Mouse (Mus musculus) limb, embryonic 10.5 days (tissue): ENCODE data around the gene Lancl1. TPM values are rescaled to one million over a fixed set of nuclear protein-coding genes. Genes with fewer than 3 reads are reported as not detected.

Experiments
- DNase-seq: peaks from one replicate; pipeline ENCODE4 v3.0.0-alpha.2; 2017; ENCODE audit warnings: low spot score
- H3K27ac ChIP-seq: fragments of 300-500 bp; sonication (generic); 2 replicates; pipeline ENCODE4 v1.5.1; 2016; ENCODE audit warnings: mild to moderate bottlenecking
- H3K27me3 ChIP-seq: fragments of 300-500 bp; sonication (generic); 2 replicates; pipeline ENCODE4 v1.6.1; 2016; ENCODE audit warnings: low read depth, mild to moderate bottlenecking; ENCODE audit not compliant: poor library complexity, severe bottlenecking
- H3K36me3 ChIP-seq: fragments of 300-500 bp; sonication (generic); 2 replicates; pipeline ENCODE4 v1.6.1; 2016; ENCODE audit warnings: mild to moderate bottlenecking, moderate library complexity
- H3K4me1 ChIP-seq: fragments of 300-500 bp; sonication (generic); 2 replicates; pipeline ENCODE4 v1.6.1; 2016
- H3K4me3 ChIP-seq: fragments of 300-500 bp; sonication (generic); 2 replicates; pipeline ENCODE4 v1.5.1; 2016; ENCODE audit warnings: mild to moderate bottlenecking, moderate library complexity
- H3K9me3 ChIP-seq: fragments of 300-500 bp; sonication (generic); replicated peaks from 2 replicates; pipeline ENCODE4 v1.6.1; 2016; ENCODE audit warnings: mild to moderate bottlenecking
- WGBS: fragments of 180-500 bp; shearing (Covaris S2); methylation state at CpG from one replicate; pipeline ENCODE4 v1.1.7; 2016; 5-methylcytosine and 5-hydroxymethylcytosine counted together
- polyA plus RNA-seq: library from polyadenylated mRNA; unstranded; fragments of >200 nt; fragmentation: Nextera tagmentation; extraction: Ambion mirVana; gene quantifications from 2 replicates; pipeline ENCODE4 v1.2.1, GENCODE M21; 2016

Lancl1 gene
- polyA plus RNA-seq, 1 experiment from 2014 or later = 84.3 TPM

- no peaks in the 10 kb centered on the region for H3K4me1 ChIP-seq
- no peaks in the 10 kb centered on the region for H3K27me3 ChIP-seq
- H3K9me3 ChIP-seq = no peaks in the 10 kb centered on the region
- no peaks in the 10 kb centered on the region for H3K36me3 ChIP-seq
- DNase-seq = no peak
- 88% methylated on average over 3 of the region's 3 CpGs for WGBS
- no peak overlapping the region for H3K27ac ChIP-seq
- H3K4me3 ChIP-seq = no peak overlapping the region
These were observed 81.3 kb downstream of the Lancl1 start for GRCm38 (mm10) chr1:66957361-66957760.

- H3K27ac ChIP-seq = no peak overlapping the region
- H3K27me3 ChIP-seq = no peaks in the 10 kb centered on the region
- H3K9me3 ChIP-seq = no peaks in the 10 kb centered on the region
- DNase-seq = no peak
- H3K36me3 ChIP-seq = no peaks in the 10 kb centered on the region
- no peak overlapping the region for H3K4me3 ChIP-seq
- WGBS = 91% methylated on average over 3 of the region's 3 CpGs
- no peaks in the 10 kb centered on the region for H3K4me1 ChIP-seq
These were observed 87.6 kb downstream of the Lancl1 start for GRCm38 (mm10) chr1:66951086-66951485.

Other genes with a start within 250 kb of the Lancl1 start
- gene Kansl1l, start 221.3 kb downstream of the Lancl1 start, polyA plus RNA-seq = 10.6 and 16.2 TPM in 2 replicates
- 33.2 and 42.9 TPM in 2 replicates for gene Acadl, start 175.6 kb downstream of the Lancl1 start, polyA plus RNA-seq
- gene Myl1, start 93.5 kb downstream of the Lancl1 start, polyA plus RNA-seq = 0.74 and 5.4 TPM in 2 replicates
- 0.03 and 0.05 TPM in 2 replicates for gene Cps1, start 84.2 kb upstream of the Lancl1 start, polyA plus RNA-seq